Mouse (Mus musculus): Measurements from ENCODE around the gene Mob3a. TPM values are rescaled to one million over a fixed set of nuclear protein-coding genes. Genes with fewer than 3 reads are reported as not detected.

The Mob3a gene
- polyA plus RNA-seq, 1 experiment = 40.9 TPM

DNA sequence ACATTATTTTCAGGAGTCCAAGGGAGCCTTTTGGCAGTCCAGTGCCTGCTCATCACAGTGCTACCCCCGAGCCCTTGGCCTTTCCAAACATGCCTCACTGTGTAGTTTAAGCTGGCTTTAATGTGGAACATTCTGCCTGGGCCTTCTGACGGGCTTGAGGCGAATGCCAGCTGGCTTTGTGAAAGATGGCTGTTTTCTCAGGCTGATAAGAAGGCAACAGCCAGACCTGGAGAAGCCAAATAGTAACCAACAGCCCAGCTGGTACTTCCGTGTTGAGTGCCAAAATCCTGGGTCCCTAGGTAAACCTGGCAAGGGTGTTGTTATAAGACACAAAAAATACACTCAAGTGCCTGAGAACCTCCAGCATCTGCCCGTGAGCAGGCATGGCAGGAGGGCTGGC, 35.0 kb upstream of the Mob3a start:
- Histone ChIP-seq H3K4me1 (ENCODE audit: control insufficient read depth, insufficient read depth, low read length) (peaks cover 4% of the 10 kb centered on the region), H3K27ac (ENCODE audit: insufficient read depth, low read length) (no peak overlapping the region), H3K4me3 (ENCODE audit: insufficient read depth, low read length) (no peak overlapping the region)
- TF ChIP-seq POLR2A (IDR thresholded peaks at IDR 0.05; ENCODE audit: low read depth, low read length) (no peak), CTCF (IDR thresholded peaks at IDR 0.05; ENCODE audit: borderline replicate concordance, insufficient read depth, low read length) (no peak)

DNA sequence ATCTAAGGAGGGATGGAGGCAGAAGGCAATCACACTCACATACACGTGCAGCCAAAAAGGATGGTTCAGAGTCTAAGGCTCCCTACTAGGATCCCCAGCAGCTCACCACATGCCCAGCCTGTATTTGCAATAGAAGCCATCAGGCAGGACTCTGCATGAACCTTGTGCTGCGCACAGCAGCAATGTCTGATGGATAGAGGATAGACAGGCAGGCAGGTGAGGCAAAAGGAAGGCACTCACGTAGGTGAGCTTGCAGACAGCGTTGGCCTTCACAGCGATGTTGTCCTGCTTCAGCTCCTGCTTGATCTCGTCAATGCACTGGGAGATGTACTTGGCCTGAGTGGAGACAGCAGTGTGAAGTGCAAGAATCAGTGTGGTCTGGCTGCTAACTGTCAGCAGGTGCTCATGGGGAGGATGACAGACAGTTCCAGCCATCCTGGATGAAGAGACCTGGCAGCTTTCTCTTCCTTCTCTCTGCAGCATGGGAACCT, 30.9 kb upstream of the Mob3a start:
- H3K4me3 ChIP-seq (ENCODE audit: insufficient read depth, low read length) = no peak overlapping the region
- H3K27ac ChIP-seq (ENCODE audit: insufficient read depth, low read length) = no peak overlapping the region
- TF ChIP-seq CTCF (IDR thresholded peaks at IDR 0.05; ENCODE audit: borderline replicate concordance, insufficient read depth, low read length) (no peak), POLR2A (IDR thresholded peaks at IDR 0.05; ENCODE audit: low read depth, low read length) (no peak)
- no peaks in the 10 kb centered on the region for H3K4me1 ChIP-seq (ENCODE audit: control insufficient read depth, insufficient read depth, low read length)

DNA sequence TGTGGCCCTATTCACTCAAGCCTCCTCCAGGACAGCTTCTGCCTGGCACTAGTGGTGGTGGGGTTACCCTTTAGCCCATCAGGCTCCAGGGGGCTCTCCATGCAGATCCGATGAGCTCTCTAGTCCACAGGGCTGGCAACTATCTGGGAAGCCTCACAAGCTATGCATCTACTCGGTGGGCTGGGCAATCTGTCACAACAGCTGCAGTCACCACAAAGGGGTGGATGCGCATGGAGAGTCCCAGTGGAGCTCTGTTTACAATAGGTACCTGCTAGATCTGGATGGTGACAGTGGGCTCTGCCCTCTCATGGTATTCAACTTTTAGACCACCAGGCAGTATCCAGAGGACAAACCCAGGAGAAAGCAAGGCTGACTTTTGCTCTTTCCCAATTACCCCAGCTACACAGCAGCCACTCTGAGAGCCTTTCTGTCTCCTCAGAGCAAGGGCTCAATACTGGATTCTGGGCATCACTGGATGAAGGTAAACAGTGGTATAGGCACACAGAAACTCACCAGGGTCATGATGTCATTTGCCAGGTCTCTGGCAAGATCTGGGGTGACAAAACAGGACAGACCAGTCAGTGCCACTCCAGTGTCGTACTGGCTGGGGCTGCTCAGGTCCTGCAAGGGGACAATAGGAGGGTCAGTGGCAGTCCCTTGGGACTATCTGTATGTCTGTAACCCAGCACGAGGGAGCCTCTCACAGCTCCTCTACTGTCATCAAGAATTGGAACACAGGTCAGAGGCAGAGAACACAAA, 25.8 kb upstream of the Mob3a start:
- Histone ChIP-seq H3K4me1 (ENCODE audit: control insufficient read depth, insufficient read depth, low read length) (no peaks in the 10 kb centered on the region), H3K27ac (ENCODE audit: insufficient read depth, low read length) (no peak overlapping the region), H3K4me3 (ENCODE audit: insufficient read depth, low read length) (no peak overlapping the region)
- TF ChIP-seq CTCF (IDR thresholded peaks at IDR 0.05; ENCODE audit: borderline replicate concordance, insufficient read depth, low read length) = no peak
- TF ChIP-seq POLR2A (IDR thresholded peaks at IDR 0.05; ENCODE audit: low read depth, low read length) = no peak

DNA sequence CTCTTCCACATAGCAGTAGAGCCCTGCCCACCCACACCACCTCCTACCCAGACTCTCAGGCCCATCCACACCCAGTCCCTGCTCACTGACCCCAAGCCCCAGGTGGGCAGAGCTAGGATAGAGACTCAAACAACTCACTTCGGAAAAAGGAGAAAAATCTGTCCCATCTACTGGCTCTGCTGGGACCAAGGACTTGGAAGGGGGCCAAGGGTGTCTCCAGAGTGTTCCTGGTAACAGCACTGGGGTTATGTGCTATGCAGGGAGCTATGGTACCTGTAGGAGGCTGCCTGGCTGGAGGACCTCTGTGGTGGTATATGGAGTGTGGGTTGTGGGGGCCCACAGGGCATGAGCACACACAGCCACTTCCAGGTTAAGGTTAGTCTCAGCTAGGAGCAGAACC, 15.5 kb upstream of the Mob3a start:
- H3K4me3 ChIP-seq (ENCODE audit: insufficient read depth, low read length) = no peak overlapping the region
- H3K27ac ChIP-seq (ENCODE audit: insufficient read depth, low read length) = no peak overlapping the region
- TF ChIP-seq POLR2A (IDR thresholded peaks at IDR 0.05; ENCODE audit: low read depth, low read length) = no peak
- TF ChIP-seq CTCF (IDR thresholded peaks at IDR 0.05; ENCODE audit: borderline replicate concordance, insufficient read depth, low read length) = no peak
- no peaks in the 10 kb centered on the region for H3K4me1 ChIP-seq (ENCODE audit: control insufficient read depth, insufficient read depth, low read length)

DNA sequence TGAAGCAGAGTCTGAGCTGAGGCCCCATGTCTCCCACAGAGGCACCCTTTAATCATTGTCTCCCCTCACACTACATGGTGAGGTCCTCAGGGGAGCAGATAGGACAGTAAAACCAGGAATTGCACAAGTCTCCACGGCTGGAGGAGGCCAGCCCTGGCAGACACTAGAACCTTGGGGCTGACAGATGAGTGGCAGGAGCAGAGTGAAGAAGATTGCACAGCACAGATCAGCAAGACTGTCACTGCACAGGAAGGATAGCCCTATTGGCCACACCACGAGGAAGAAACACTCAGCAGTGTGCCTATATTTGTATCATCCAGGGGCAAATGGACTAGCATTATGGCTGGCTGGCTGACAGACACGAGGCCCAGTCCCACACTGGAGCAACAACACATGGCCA, 9.1 kb upstream of the Mob3a start:
- Histone ChIP-seq H3K4me3 (ENCODE audit: insufficient read depth, low read length) (no peak overlapping the region), H3K4me1 (ENCODE audit: control insufficient read depth, insufficient read depth, low read length) (no peaks in the 10 kb centered on the region), H3K27ac (ENCODE audit: insufficient read depth, low read length) (no peak overlapping the region)
- no peak for TF ChIP-seq CTCF (IDR thresholded peaks at IDR 0.05; ENCODE audit: borderline replicate concordance, insufficient read depth, low read length)
- no peak for TF ChIP-seq POLR2A (IDR thresholded peaks at IDR 0.05; ENCODE audit: low read depth, low read length)

DNA sequence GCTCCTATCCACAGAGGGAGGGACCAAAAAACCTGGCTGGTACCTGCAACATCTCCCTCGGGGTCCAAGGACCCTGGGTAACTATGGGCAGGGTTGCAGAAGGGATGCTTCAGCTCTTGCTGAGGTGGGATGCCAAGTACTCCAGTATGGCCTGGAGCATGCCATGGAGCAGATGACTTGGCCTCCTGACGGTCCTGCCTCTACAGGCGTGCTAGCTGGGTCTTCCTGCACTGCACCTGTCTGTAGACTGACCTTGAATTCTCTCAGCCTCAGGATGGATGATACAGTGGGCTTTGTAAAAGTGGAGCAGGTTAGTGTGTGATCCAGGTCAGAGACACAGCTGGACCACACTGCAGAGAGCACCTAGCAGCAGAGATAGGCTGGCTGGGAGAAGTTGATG, 3.7 kb upstream of the Mob3a start:
- no peak overlapping the region for H3K4me3 ChIP-seq (ENCODE audit: insufficient read depth, low read length)

DNA sequence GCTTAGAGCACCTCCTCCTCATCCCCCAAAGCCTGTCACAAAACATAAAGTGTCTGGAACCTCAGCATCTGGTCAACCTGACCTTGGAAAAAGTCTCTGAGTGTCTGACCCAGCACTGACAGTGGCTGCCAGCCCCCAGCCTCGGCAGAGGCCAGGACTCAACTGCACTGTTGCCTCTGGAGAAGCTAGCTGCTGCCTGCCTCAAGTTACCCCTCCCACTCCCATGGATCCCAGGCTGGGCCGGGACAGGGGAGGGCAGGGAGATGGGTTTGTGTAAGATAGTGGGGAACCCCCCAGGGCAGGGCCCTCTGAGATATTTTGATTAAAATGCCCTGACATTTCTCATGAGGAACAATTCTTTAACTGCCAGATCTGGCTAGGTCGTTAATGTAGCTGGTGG, 3.3 kb upstream of the Mob3a start:
- TF ChIP-seq POLR2A (IDR thresholded peaks at IDR 0.05; ENCODE audit: low read depth, low read length) = no peak
- no peak for TF ChIP-seq CTCF (IDR thresholded peaks at IDR 0.05; ENCODE audit: borderline replicate concordance, insufficient read depth, low read length)
- no peak overlapping the region for H3K27ac ChIP-seq (ENCODE audit: insufficient read depth, low read length)
- no peak overlapping the region for H3K4me3 ChIP-seq (ENCODE audit: insufficient read depth, low read length)
- H3K4me1 ChIP-seq (ENCODE audit: control insufficient read depth, insufficient read depth, low read length) = no peaks in the 10 kb centered on the region

More for the DNA sequence above, 3.7 kb upstream of the Mob3a start:
- H3K27ac ChIP-seq (ENCODE audit: insufficient read depth, low read length) = no peak overlapping the region
- no peak for TF ChIP-seq CTCF (IDR thresholded peaks at IDR 0.05; ENCODE audit: borderline replicate concordance, insufficient read depth, low read length)
- TF ChIP-seq POLR2A (IDR thresholded peaks at IDR 0.05; ENCODE audit: low read depth, low read length) = no peak; the same call in 1 of the 2 replicates
- H3K4me1 ChIP-seq (ENCODE audit: control insufficient read depth, insufficient read depth, low read length) = no peaks in the 10 kb centered on the region

DNA sequence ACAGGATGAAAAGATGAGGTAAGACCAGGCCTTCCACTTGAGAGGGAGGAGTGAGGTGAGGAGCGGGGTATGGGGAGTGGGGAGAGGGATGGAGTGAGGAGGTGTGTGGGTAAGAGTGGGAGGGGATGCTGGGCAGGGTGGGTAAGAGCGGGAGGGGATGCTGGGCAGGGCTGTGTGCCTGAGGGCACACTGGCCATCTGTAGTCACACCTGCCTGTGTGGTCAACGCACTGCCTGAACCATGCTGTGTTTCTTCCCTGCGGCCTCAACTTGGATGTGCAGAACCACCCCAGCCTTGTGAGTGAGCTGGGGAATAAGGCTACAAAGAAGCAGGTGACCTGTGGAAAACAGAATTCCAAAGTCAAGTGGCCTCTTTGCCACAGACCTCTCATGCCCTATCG, 2.6 kb upstream of the Mob3a start:
- H3K27ac ChIP-seq (ENCODE audit: insufficient read depth, low read length) = no peak overlapping the region
- no peak overlapping the region for H3K4me3 ChIP-seq (ENCODE audit: insufficient read depth, low read length)
- H3K4me1 ChIP-seq (ENCODE audit: control insufficient read depth, insufficient read depth, low read length) = peaks cover 3% of the 10 kb centered on the region; the same call in 1 of the 2 replicates
- TF ChIP-seq CTCF (IDR thresholded peaks at IDR 0.05; ENCODE audit: borderline replicate concordance, insufficient read depth, low read length) = no peak
- TF ChIP-seq POLR2A (IDR thresholded peaks at IDR 0.05; ENCODE audit: low read depth, low read length) = no peak

DNA sequence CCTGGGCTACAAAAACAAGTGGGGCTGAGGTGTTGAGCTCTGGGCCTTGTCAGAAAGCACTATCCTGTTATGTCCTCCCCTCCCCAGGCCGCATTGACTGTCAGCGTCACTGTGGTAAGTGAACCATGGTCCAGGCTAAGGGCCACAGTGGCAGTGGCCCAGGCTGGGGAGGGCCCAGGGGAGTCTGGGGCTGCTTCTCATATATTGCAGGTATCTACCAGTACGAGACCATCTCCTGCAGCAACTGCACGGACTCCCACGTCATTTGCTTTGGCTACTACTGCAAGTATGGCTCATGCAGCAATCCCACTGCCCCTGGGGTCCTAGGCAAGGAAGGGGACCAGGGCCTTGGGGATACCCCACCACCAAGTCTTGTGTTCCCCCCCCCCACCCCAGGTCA, 1.9 kb upstream of the Mob3a start:
- TF ChIP-seq POLR2A (IDR thresholded peaks at IDR 0.05; ENCODE audit: low read depth, low read length) = no peak
- no peak for TF ChIP-seq CTCF (IDR thresholded peaks at IDR 0.05; ENCODE audit: borderline replicate concordance, insufficient read depth, low read length)
- Histone ChIP-seq H3K27ac (ENCODE audit: insufficient read depth, low read length) (no peak overlapping the region), H3K4me1 (ENCODE audit: control insufficient read depth, insufficient read depth, low read length) (peaks cover 3% of the 10 kb centered on the region; the same call in 1 of the 2 replicates), H3K4me3 (ENCODE audit: insufficient read depth, low read length) (peak overlapping the region; percentile 59)
